Mouse (Mus musculus) skeletal muscle tissue, adult 2 months (tissue): ENCODE measurements around the gene Tm6sf1.
A peak's percentile ranks its signal among the peaks of the same experiment; 100 is the strongest.
"Not testable (repeated sequence)": the region's sequence is repeated elsewhere in the genome, so short reads cannot be mapped to it uniquely, and the experiment has no call there.

ENCODE experiments used
- DNase-seq: peaks from one replicate; pipeline ENCODE4 v3.0.0-alpha.2; 2012; ENCODE audit warnings: low read depth, low spot score

Gene Tm6sf1

GRCm38 (mm10) chr7:81858968-81859721, at the start of gene Tm6sf1:
Gene Tm6sf1, plus strand, starts transcription at chr7:81859001.
- DNase-seq, result no peak

- DNase-seq, result no peak
Observed at GRCm38 (mm10) chr7:81824906-81825305, 33.9 kb upstream of the Tm6sf1 start.

GRCm38 (mm10) chr7:81825381-81825780, 33.4 kb upstream of the Tm6sf1 start:
- no peak for DNase-seq

GRCm38 (mm10) chr7:81827806-81828667, 30.8 kb upstream of the Tm6sf1 start:
- DNase-seq, result no peak

DNA sequence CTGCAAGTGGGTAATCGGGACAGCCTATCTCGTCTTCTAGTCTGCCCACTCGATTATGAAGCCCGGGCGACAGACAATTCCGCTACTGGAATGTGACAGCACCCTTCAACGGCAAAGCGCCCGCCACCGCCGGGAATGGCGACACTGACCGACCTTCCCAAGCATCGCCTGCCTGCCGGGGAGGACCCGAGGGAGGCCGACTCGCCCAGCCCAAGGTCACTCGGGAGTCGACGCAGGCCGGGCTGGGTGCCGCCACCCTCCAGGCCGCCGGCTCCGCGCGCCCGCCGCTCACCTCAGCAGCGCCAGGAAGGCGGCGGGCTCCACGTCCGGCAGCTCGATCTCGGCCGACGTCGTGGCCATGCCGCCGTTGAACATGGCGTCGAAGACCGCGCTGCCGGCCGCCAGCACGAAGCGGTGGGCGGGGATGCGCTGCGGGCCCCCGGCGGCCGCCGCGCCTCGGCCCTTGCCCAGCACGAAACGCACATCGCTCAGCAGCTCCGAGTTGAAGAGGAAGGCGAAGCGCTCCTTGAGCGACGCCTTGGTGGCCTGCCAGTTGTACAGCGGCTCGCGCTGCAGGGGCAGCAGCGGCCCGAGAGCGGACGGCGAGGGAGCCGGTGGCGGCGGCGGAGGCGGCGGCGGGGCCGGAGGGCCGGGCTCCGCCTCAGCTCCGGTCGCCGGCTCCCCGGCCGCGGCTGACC, 30.0 kb upstream of the Tm6sf1 start:
- DNase-seq, result no peak

DNA sequence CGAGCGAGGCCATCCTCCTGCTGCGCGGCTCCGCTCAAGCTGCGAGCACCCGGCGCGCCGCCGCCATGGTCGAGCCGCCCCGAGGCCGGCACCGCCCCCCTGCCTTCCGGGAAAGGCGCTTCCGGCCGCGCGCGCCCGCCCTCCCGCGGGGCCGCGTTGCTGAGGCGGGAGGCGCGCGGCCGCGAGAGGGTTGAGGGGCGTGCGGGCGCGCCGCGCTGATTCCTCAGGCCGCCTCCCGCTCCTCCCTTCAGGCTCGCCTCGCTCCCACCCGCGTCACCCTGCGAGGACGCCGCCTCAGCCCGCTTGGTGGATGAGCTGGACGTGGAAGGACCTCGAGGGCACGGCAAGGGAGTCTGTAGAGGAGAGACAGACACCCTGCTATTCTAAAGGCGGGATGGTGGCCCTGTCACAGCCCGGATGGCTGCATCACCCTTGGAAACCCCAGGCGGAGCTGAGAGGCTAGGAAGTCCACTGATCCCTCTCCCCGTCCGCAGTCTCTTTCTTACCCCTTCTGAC, 29.4 kb upstream of the Tm6sf1 start, which contains the start of gene Btbd1:
Gene Btbd1, minus strand, starts transcription at position 53 of the 516 bp plus-strand sequence.
- peak; percentile 51 for DNase-seq

DNA sequence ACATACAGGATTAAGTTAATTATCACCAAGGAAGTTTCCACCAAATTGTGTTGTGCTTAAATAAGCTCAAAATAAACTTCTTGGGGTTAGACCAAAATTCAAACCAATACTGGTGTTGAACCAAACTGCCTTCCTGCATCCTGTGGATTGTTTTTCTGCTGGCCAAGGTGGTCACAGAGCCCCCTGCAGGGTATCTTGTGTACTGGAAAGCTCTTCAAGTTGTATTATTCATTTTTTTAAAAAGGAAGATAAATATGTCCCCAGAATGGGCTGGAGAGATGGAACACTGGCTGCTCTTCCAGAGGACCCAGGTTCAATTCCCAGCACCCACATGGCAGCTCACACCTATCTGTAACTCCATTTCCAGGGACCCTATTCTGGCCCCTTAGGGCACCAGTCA, 24.0 kb upstream of the Tm6sf1 start:
- DNase-seq, result no peak

GRCm38 (mm10) chr7:81835430-81835829, 23.4 kb upstream of the Tm6sf1 start:
- no peak for DNase-seq

DNA sequence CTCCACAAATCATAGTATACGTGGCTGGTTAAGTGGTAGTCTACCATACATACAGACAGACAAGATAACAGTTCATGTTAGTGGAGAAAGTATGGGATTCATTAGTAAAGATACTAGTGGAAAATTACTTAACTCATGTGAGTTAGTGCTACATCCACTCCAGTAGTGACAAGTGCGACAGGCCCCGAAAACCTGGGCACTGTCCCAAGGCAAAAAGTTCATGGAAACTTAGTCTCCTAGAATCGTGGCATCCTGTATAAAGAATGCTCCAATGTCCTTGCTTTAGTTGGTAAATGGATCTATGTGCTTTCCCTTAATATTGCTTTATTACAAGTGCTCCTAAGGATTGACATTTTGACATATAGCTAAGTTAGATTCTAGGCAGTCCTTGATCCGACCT, 21.0 kb upstream of the Tm6sf1 start:
- DNase-seq, result not testable (repeated sequence)

DNA sequence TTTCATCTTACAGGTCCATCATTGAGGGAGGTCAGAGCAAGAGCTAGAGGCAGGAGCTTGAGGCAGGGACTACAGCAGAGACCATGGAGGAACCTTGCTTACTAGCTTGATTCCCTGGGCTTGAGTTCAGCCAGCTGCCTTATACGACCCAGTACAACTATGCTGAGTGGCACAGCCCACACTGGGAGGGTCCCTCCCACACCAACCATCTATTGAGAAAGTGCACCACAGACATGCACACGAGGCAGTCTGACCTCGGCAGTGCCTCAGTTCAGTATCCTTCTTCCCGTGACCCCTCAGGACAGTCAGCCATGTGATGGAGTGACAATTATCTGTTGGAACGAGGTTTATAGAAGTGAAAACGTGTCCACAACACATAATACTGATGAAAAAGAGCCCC, 19.1 kb upstream of the Tm6sf1 start:
- DNase-seq, result no peak

GRCm38 (mm10) chr7:81840661-81841181, 18.1 kb upstream of the Tm6sf1 start:
- DNase-seq, result peak; percentile 76

GRCm38 (mm10) chr7:81841439-81841838, 17.4 kb upstream of the Tm6sf1 start:
- DNase-seq, result peak; percentile 67

GRCm38 (mm10) chr7:81842141-81842540, 16.7 kb upstream of the Tm6sf1 start:
- no peak for DNase-seq

- no peak for DNase-seq
Observed at GRCm38 (mm10) chr7:81842998-81843397, 15.8 kb upstream of the Tm6sf1 start.

DNA sequence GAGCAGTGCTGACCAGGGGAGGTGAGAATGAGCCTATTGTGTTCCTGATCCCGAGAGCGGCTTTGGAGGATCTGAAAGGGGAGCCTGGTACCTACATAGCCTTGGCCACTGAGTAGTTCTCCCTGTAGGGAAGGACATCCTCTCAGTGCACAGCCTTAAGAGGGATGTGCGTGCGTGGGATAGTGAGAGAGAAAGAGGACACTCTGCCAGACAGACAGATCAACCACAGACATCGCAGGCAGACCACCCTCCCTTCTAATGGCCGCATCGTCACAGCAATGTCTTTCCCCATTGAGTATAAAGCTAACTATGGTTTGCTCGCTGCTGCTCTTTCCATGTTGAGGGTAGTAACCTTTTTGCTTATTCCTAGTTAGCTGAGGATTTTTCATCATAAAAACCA, 14.9 kb upstream of the Tm6sf1 start:
- DNase-seq, result no peak

DNA sequence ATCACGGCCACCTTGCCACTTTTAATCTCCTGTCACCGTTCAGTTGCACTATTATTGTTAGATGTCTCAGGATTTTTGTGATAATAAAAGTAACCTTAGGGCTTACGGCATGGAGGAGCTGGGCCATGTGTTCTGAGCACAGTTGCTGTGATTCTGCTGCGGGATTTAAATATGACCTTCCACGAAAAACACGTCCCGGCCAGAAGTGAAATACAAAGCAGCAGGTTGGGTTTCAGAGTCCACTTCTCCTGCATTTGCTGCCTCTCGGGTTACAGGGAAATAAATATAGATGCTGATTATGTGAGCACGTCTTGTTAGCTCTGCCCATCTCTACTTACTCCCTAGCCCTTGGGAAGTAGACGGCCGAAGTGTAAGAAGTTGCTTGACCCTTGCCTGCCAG, 14.0 kb upstream of the Tm6sf1 start:
- DNase-seq, result no peak

GRCm38 (mm10) chr7:81845313-81845712, 13.5 kb upstream of the Tm6sf1 start:
- no peak for DNase-seq

- no peak for DNase-seq
Observed at GRCm38 (mm10) chr7:81846008-81846407, 12.8 kb upstream of the Tm6sf1 start.

DNA sequence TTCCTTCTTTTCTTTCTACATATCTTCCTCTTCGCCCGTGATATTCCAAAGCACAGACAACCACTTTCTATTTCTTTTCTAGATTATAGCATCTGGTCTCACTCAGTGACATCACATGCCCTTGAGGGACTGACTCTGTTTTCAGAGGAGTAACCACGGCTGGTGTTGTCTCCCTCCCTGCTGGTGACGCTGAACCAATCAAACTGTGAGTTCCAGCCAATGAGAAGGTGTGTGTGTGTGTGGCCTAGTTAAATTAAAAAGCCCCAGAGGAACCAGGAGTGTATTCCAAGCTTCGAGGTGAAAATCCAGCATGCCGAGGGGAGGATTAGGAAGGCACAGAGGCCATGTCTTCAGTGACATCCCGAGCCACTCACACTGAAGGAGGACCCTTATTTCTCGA, 11.8 kb upstream of the Tm6sf1 start:
- DNase-seq, result no peak

- no peak for DNase-seq
Observed at GRCm38 (mm10) chr7:81847777-81848176, 11.0 kb upstream of the Tm6sf1 start.

DNA sequence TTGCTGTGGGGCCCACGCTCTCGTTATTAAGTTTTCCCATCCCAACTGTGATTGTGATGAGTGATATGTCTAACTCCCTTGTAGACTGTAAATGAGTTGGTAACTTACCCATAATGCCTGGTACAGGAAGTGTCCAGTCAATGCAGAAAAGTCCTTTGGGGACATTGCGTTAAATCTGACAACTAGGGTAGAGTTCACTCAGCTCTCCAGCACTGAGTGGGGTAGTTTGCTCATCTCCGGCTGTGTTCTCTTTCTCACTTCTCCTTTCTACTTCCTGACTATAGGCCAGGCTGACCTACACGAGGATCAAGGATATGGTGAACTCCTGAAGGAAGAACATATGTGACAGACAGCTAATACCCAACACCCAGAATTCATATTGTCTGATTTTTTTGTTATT, 9.6 kb upstream of the Tm6sf1 start:
- no peak for DNase-seq

DNA sequence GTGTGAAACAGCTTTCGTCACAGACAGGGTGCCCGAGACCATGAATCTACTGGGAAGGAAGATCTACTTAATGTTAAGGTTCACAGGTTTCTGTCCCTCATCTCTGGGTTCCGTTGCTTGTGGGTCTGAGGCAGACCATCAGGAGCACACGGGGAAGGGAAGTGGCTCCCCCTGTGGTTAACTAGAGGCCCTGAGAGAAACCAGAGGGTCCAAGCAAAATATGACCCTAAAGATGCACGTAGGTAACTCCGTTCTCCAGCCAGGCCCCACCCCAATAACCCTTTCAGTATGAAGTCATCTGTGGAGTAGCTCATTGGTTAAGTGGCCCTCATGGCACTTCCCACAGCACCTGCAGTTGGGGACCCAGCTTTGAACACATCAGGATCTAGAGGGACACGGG, 9.2 kb upstream of the Tm6sf1 start:
- DNase-seq, result no peak
